Mouse (Mus musculus) layer of hippocampus, adult 9-10 months (tissue): ENCODE measurements around the gene Tmem212.

ENCODE experiments used
- DNase-seq: peaks from one replicate; pipeline ENCODE4 v3.0.0; 2022; ENCODE audit warnings: low spot score

Tmem212 gene

GRCm38 (mm10) chr3:27843266-27843665, 52.9 kb downstream of the Tmem212 start:
- DNase-seq = no peak

- DNase-seq = no peak
Observed at GRCm38 (mm10) chr3:27842856-27843255, 53.3 kb downstream of the Tmem212 start.

GRCm38 (mm10) chr3:27840311-27840710, 55.9 kb downstream of the Tmem212 start:
- no peak for DNase-seq

GRCm38 (mm10) chr3:27839795-27840194, 56.4 kb downstream of the Tmem212 start:
- no peak for DNase-seq

- DNase-seq = no peak
Observed at GRCm38 (mm10) chr3:27839231-27839630, 56.9 kb downstream of the Tmem212 start.

GRCm38 (mm10) chr3:27836297-27836696, 59.9 kb downstream of the Tmem212 start:
- DNase-seq = no peak

GRCm38 (mm10) chr3:27835786-27836185, 60.4 kb downstream of the Tmem212 start:
- no peak for DNase-seq

- DNase-seq = no peak
Observed at GRCm38 (mm10) chr3:27828755-27829154, 67.4 kb downstream of the Tmem212 start.

- DNase-seq = no peak
Observed at GRCm38 (mm10) chr3:27827236-27827635, 68.9 kb downstream of the Tmem212 start.

- DNase-seq = no peak
Observed at GRCm38 (mm10) chr3:27825985-27826384, 70.2 kb downstream of the Tmem212 start.
